Mouse (Mus musculus) stomach, embryonic 14.5 days (tissue): ENCODE results near the gene Cdc37. TPM values are rescaled to one million over a fixed set of nuclear protein-coding genes. Genes with fewer than 3 reads are reported as not detected.

Source experiments
- ATAC-seq: fragments of 200-750 bp; cut with Nextera tagmentation; 2 replicates; pipeline ENCODE4 v1.8.0; 2017; ENCODE audit warnings: low read depth, moderate TSS enrichment; ENCODE audit not compliant: insufficient number of reproducible peaks, insufficient read depth, low FRiP score
- H3K27ac ChIP-seq: fragments of 300-500 bp; sonication (generic); 2 replicates; pipeline ENCODE4 v1.5.1; 2014; ENCODE audit warnings: mild to moderate bottlenecking, low read length, moderate library complexity, mixed read lengths
- H3K27me3 ChIP-seq: fragments of 300-500 bp; sonication (generic); 2 replicates; pipeline ENCODE4 v1.6.1; 2014; ENCODE audit warnings: low read length, control low read depth, mixed read lengths; ENCODE audit not compliant: control insufficient read depth, insufficient read depth
- H3K36me3 ChIP-seq: fragments of 300-500 bp; sonication (generic); 2 replicates; pipeline ENCODE4 v1.6.1; 2014; ENCODE audit warnings: mild to moderate bottlenecking, control low read depth, low read length, moderate library complexity, mixed read lengths; ENCODE audit not compliant: control insufficient read depth, insufficient read depth
- H3K4me1 ChIP-seq: fragments of 300-500 bp; sonication (generic); 2 replicates; pipeline ENCODE4 v1.6.1; 2014; ENCODE audit warnings: low read length, control low read depth, mixed read lengths; ENCODE audit not compliant: control insufficient read depth, insufficient read depth
- H3K4me2 ChIP-seq: fragments of 300-500 bp; sonication (generic); replicated peaks from 2 replicates; pipeline ENCODE4 v1.6.1; 2014; ENCODE audit warnings: low read depth, low read length, control low read depth
- H3K4me3 ChIP-seq: fragments of 300-500 bp; sonication (generic); 2 replicates; pipeline ENCODE4 v1.5.1; 2014; ENCODE audit warnings: low read depth, low read length, control low read depth
- H3K9ac ChIP-seq: fragments of 300-500 bp; sonication (generic); replicated peaks from 2 replicates; pipeline ENCODE4 v1.6.1; 2014; ENCODE audit warnings: low read depth, mild to moderate bottlenecking, control low read depth, low read length, moderate library complexity, mixed read lengths
- H3K9me3 ChIP-seq: fragments of 300-500 bp; sonication (generic); 2 replicates; pipeline ENCODE4 v1.6.1; 2016; ENCODE audit warnings: low read depth, low read length, control low read depth; ENCODE audit not compliant: control insufficient read depth
- WGBS: fragments of 180-500 bp; shearing (Covaris S2); extraction: QIAGEN DNeasy Blood & Tissue Kit; methylation state at CpG from one replicate; pipeline ENCODE4 v1.1.7; 2014; 5-methylcytosine and 5-hydroxymethylcytosine counted together
- polyA plus RNA-seq: library from polyadenylated mRNA; unstranded; fragments of >200 nt; fragmentation: Nextera tagmentation; extraction: Ambion mirVana; gene quantifications from 2 replicates; pipeline ENCODE4 v1.2.1, GENCODE M21; 2014

The Cdc37 gene
- polyA plus RNA-seq, 1 experiment from 2014 or later, result 283 TPM

- H3K4me3 ChIP-seq, result no peak overlapping the region
- H3K36me3 ChIP-seq, result peaks cover 43% of the 10 kb centered on the region
- H3K9ac ChIP-seq, result no peak overlapping the region
- no peaks in the 10 kb centered on the region for H3K4me1 ChIP-seq
- no peaks in the 10 kb centered on the region for H3K9me3 ChIP-seq
- ATAC-seq, result no peak
- no peaks in the 10 kb centered on the region for H3K27me3 ChIP-seq
- H3K4me2 ChIP-seq, result no peak overlapping the region
- 54% methylated on average over 3 of the region's 3 CpGs for WGBS
- no peak overlapping the region for H3K27ac ChIP-seq
These were observed 12.6 kb downstream of the Cdc37 start for GRCm38 (mm10) chr9:21137229-21137628.

GRCm38 (mm10) chr9:21136401-21136800 lies 13.4 kb downstream of the Cdc37 start:
- Histone ChIP-seq H3K9me3 (no peaks in the 10 kb centered on the region), H3K27ac (no peak overlapping the region), H3K4me3 (no peak overlapping the region), H3K4me2 (no peak overlapping the region), H3K9ac (no peak overlapping the region), H3K27me3 (no peaks in the 10 kb centered on the region), H3K4me1 (no peaks in the 10 kb centered on the region), H3K36me3 (peaks cover 35% of the 10 kb centered on the region)
- ATAC-seq, result no peak
- WGBS, result 77% methylated on average over 6 of the region's 6 CpGs

GRCm38 (mm10) chr9:21135941-21136381 lies 13.8 kb downstream of the Cdc37 start:
- Histone ChIP-seq H3K36me3 (peaks cover 30% of the 10 kb centered on the region), H3K9ac (no peak overlapping the region), H3K27me3 (no peaks in the 10 kb centered on the region), H3K4me2 (no peak overlapping the region), H3K9me3 (no peaks in the 10 kb centered on the region), H3K4me3 (no peak overlapping the region), H3K4me1 (no peaks in the 10 kb centered on the region), H3K27ac (no peak overlapping the region)
- ATAC-seq, result no peak
- WGBS, result 47% methylated on average over 1 of the region's 1 CpGs

- 75% methylated on average over 4 of the region's 4 CpGs for WGBS
- ATAC-seq, result no peak
- no peak overlapping the region for H3K4me3 ChIP-seq
- peaks cover 25% of the 10 kb centered on the region for H3K36me3 ChIP-seq
- no peaks in the 10 kb centered on the region for H3K9me3 ChIP-seq
- no peaks in the 10 kb centered on the region for H3K27me3 ChIP-seq
- H3K4me1 ChIP-seq, result peaks cover 2% of the 10 kb centered on the region; the same call in 1 of the 2 replicates
- H3K9ac ChIP-seq, result no peak overlapping the region
- no peak overlapping the region for H3K27ac ChIP-seq
- H3K4me2 ChIP-seq, result no peak overlapping the region
These were observed 14.4 kb downstream of the Cdc37 start for GRCm38 (mm10) chr9:21135329-21135890.

- H3K36me3 ChIP-seq, result peaks cover 19% of the 10 kb centered on the region
- H3K4me3 ChIP-seq, result no peak overlapping the region
- H3K4me1 ChIP-seq, result peaks cover 5% of the 10 kb centered on the region; the same call in 1 of the 2 replicates
- H3K4me2 ChIP-seq, result no peak overlapping the region
- H3K27ac ChIP-seq, result no peak overlapping the region
- no peak overlapping the region for H3K9ac ChIP-seq
- WGBS, result 77% methylated on average over 9 of the region's 9 CpGs
- H3K27me3 ChIP-seq, result no peaks in the 10 kb centered on the region
- H3K9me3 ChIP-seq, result no peaks in the 10 kb centered on the region
- no peak for ATAC-seq
These were observed 15.0 kb downstream of the Cdc37 start for GRCm38 (mm10) chr9:21134595-21135328.

GRCm38 (mm10) chr9:21133064-21133707 lies 16.6 kb downstream of the Cdc37 start:
- Histone ChIP-seq H3K9me3 (no peaks in the 10 kb centered on the region), H3K4me3 (no peak overlapping the region), H3K27ac (no peak overlapping the region), H3K36me3 (peaks cover 8% of the 10 kb centered on the region; the same call in 1 of the 2 replicates), H3K4me1 (peaks cover 5% of the 10 kb centered on the region; the same call in 1 of the 2 replicates), H3K27me3 (no peaks in the 10 kb centered on the region), H3K4me2 (no peak overlapping the region), H3K9ac (no peak overlapping the region)
- WGBS, result 79% methylated on average over 9 of the region's 9 CpGs
- ATAC-seq, result no peak

- ATAC-seq, result no peak
- Histone ChIP-seq H3K4me1 (peaks cover 5% of the 10 kb centered on the region; the same call in 1 of the 2 replicates), H3K27me3 (no peaks in the 10 kb centered on the region), H3K4me3 (no peak overlapping the region), H3K27ac (no peak overlapping the region), H3K4me2 (no peak overlapping the region), H3K9ac (no peak overlapping the region), H3K36me3 (no peaks in the 10 kb centered on the region; the same call in 1 of the 2 replicates), H3K9me3 (no peaks in the 10 kb centered on the region)
- 80% methylated on average over 12 of the region's 12 CpGs for whole genome bisulfite sequencing
These were observed 17.5 kb downstream of the Cdc37 start for GRCm38 (mm10) chr9:21132102-21132775.
